Mouse (Mus musculus): ENCODE measurements around the gene Actr10. TPM values are rescaled to one million over a fixed set of nuclear protein-coding genes. Genes with fewer than 3 reads are reported as not detected.

Actr10 gene
- polyA plus RNA-seq, 1 experiment from 2014 or later = 181 TPM

DNA sequence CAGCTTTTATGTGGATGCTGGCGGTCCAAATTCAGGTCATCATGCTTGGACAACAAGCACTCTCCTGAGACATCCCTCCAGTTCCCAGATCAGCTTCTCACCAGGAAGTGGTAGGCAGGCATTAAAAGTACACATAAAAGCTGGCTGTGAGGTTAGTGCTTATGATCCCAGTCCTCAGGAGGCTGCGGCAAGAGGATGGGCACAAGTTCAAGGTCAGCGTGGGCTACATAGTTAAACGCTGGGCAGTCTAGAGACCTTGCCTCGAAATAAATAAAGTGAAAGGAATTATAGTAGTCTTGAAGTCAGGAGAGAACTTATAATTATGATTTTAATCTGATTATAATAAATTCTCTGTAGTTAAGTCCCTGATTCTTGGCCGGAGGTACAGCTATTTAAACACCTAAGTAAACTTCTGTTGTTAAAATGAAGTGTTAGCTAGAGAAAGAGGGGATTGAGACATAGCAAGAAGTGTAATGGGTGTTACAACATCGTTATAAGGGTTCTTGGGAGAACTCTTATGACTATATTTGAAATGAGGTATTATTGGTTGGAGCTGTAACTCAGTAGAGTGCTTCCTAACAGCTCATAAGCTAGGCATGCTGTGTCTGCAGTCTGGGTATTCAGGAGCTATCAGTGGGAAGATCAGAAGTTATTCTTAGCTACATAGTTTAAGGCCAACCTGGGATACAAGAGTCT, 47.3 kb downstream of the Actr10 start:
- no peaks in the 10 kb centered on the region for H3K9me3 ChIP-seq (ENCODE audit: control insufficient read depth)
- H3K4me1 ChIP-seq (replicated peaks; ENCODE audit: control insufficient read depth, insufficient read depth, low read length) = no peaks in the 10 kb centered on the region
- H3K27ac ChIP-seq (ENCODE audit: low read depth, low read length) = no peak overlapping the region
- no peaks in the 10 kb centered on the region for H3K27me3 ChIP-seq (replicated peaks; ENCODE audit: control insufficient read depth, insufficient read depth, low read length)
- no peak overlapping the region for H3K4me2 ChIP-seq (replicated peaks; ENCODE audit: low read depth)
- 90% methylated on average over 7 of the region's 7 CpGs for WGBS
- H3K9ac ChIP-seq (ENCODE audit: low read depth, low read length) = no peak overlapping the region
- no peak for ATAC-seq
- no peak overlapping the region for H3K4me3 ChIP-seq (ENCODE audit: low read depth, low read length)
- H3K36me3 ChIP-seq (ENCODE audit: control insufficient read depth, insufficient read depth) = peaks cover 66% of the 10 kb centered on the region
- TF ChIP-seq CTCF (IDR thresholded peaks at IDR 0.05; ENCODE audit: low read depth) = no peak

DNA sequence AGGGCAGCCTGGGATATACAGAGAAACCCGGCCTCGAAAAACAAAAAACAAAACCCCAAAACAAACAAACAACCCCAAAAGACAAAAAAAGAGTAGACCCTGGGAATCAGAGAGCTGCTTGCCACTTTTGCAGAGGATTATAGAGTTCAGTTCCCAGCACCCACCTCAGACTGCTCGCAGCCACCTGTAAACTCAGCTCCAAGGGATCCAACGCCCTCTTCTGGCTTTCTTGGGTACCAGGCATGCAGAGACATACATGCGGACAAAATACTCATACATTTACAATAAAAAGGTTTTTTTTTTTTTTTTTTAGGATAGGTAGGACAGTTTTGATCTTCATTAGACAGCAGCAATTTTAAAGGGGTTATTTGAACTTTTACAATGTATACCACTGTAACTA, 59.6 kb downstream of the Actr10 start:
- H3K36me3 ChIP-seq (ENCODE audit: control insufficient read depth, insufficient read depth) = peaks cover 32% of the 10 kb centered on the region
- no peak for ATAC-seq
- no peak overlapping the region for H3K4me3 ChIP-seq (ENCODE audit: low read depth, low read length)
- no peak overlapping the region for H3K4me2 ChIP-seq (replicated peaks; ENCODE audit: low read depth)
- no peak overlapping the region for H3K27ac ChIP-seq (ENCODE audit: low read depth, low read length)
- no peaks in the 10 kb centered on the region for H3K27me3 ChIP-seq (replicated peaks; ENCODE audit: control insufficient read depth, insufficient read depth, low read length)
- peak; percentile 17; the same call in 1 of the 2 replicates for TF ChIP-seq CTCF (IDR thresholded peaks at IDR 0.05; ENCODE audit: low read depth)
- H3K9ac ChIP-seq (ENCODE audit: low read depth, low read length) = no peak overlapping the region
- no peaks in the 10 kb centered on the region for H3K9me3 ChIP-seq (ENCODE audit: control insufficient read depth)
- H3K4me1 ChIP-seq (replicated peaks; ENCODE audit: control insufficient read depth, insufficient read depth, low read length) = no peaks in the 10 kb centered on the region
- WGBS = 91% methylated on average over 5 of the region's 5 CpGs

DNA sequence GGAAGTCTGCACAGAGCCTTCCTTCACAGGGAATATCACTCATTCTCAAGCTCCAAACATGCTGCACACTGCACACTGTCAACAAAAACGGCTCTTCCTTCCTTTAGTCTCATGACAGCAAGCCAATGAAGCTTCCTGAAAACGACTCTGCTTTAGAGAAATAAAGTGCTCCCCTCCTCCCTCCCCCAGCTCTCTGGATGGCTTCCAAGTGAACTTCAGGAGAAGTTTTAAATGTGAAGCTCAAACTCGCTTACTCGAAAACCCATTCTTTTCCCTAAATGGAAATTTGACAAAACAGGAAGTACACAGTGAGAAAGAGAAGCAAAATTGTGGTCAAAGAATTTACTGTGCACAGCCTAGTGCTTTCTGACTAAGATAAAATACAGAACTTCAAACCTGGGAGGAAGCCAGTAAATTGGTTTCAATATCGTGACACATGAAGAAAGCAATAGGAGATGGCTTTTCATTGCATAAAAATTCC, 61.8 kb downstream of the Actr10 start:
- Histone ChIP-seq H3K9me3 (ENCODE audit: control insufficient read depth) (no peaks in the 10 kb centered on the region), H3K4me3 (ENCODE audit: low read depth, low read length) (no peak overlapping the region), H3K4me2 (replicated peaks; ENCODE audit: low read depth) (no peak overlapping the region; the same call in 1 of the 2 replicates), H3K4me1 (replicated peaks; ENCODE audit: control insufficient read depth, insufficient read depth, low read length) (no peaks in the 10 kb centered on the region), H3K27ac (ENCODE audit: low read depth, low read length) (no peak overlapping the region), H3K36me3 (ENCODE audit: control insufficient read depth, insufficient read depth) (peaks cover 27% of the 10 kb centered on the region), H3K9ac (ENCODE audit: low read depth, low read length) (no peak overlapping the region), H3K27me3 (replicated peaks; ENCODE audit: control insufficient read depth, insufficient read depth, low read length) (no peaks in the 10 kb centered on the region)
- TF ChIP-seq CTCF (IDR thresholded peaks at IDR 0.05; ENCODE audit: low read depth) = no peak
- ATAC-seq = no peak
- WGBS = 31% methylated on average over 5 of the region's 5 CpGs

DNA sequence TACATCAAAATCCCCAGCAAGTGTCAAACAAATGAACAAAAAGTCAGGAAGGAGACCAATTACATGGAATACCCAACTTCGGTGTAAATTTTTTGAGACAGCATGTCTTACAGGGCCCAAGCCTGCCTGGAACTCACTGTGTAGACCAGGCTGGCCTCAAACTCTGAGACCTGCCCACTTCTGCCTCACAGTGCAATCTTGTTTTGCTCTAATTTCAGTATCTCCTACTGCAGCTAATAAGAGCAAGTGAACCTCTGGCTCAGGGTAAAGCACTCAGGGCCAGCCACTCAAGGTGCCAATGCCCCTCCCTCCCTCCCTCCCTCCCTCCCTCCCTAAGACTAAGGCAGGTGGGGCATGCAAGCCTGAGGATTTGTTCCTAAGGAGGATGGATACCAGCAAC, 62.7 kb downstream of the Actr10 start:
- Histone ChIP-seq H3K4me1 (replicated peaks; ENCODE audit: control insufficient read depth, insufficient read depth, low read length) (no peaks in the 10 kb centered on the region), H3K9ac (ENCODE audit: low read depth, low read length) (no peak overlapping the region), H3K4me3 (ENCODE audit: low read depth, low read length) (no peak overlapping the region), H3K9me3 (ENCODE audit: control insufficient read depth) (no peaks in the 10 kb centered on the region), H3K4me2 (replicated peaks; ENCODE audit: low read depth) (no peak overlapping the region), H3K27me3 (replicated peaks; ENCODE audit: control insufficient read depth, insufficient read depth, low read length) (no peaks in the 10 kb centered on the region), H3K36me3 (ENCODE audit: control insufficient read depth, insufficient read depth) (peaks cover 33% of the 10 kb centered on the region), H3K27ac (ENCODE audit: low read depth, low read length) (no peak overlapping the region; the same call in 1 of the 2 replicates)
- no peak for ATAC-seq
- TF ChIP-seq CTCF (IDR thresholded peaks at IDR 0.05; ENCODE audit: low read depth) = no peak
- WGBS = 78% methylated on average over 1 of the region's 1 CpGs

DNA sequence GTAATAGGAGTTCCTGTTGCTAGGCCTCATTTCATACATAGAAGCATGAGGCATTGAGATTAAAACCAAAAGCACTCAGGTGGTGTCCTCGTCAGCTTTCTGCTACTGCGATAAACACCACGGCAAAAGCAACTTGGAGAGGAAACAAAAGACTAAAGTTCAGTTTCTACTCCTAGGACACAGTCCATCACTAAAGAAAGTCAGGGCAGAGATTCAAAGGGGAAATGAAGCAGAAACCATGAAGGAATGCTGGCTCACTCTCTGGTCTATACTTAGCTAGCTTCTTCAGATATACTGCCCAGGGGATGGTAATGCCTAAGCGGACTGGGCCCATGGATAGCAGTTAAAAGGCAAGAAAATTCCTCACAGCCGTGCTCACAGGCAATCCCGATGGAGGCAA, 63.8 kb downstream of the Actr10 start:
- Histone ChIP-seq H3K4me2 (replicated peaks; ENCODE audit: low read depth) (no peak overlapping the region), H3K9ac (ENCODE audit: low read depth, low read length) (no peak overlapping the region), H3K9me3 (ENCODE audit: control insufficient read depth) (no peaks in the 10 kb centered on the region), H3K4me1 (replicated peaks; ENCODE audit: control insufficient read depth, insufficient read depth, low read length) (no peaks in the 10 kb centered on the region), H3K4me3 (ENCODE audit: low read depth, low read length) (no peak overlapping the region), H3K27me3 (replicated peaks; ENCODE audit: control insufficient read depth, insufficient read depth, low read length) (no peaks in the 10 kb centered on the region), H3K27ac (ENCODE audit: low read depth, low read length) (0 out of 2 replicates have a peak overlapping the region, but pooled peaks have one; percentile 46), H3K36me3 (ENCODE audit: control insufficient read depth, insufficient read depth) (peaks cover 34% of the 10 kb centered on the region)
- TF ChIP-seq CTCF (IDR thresholded peaks at IDR 0.05; ENCODE audit: low read depth) = no peak
- WGBS = 66% methylated on average over 6 of the region's 6 CpGs
- ATAC-seq = no peak

DNA sequence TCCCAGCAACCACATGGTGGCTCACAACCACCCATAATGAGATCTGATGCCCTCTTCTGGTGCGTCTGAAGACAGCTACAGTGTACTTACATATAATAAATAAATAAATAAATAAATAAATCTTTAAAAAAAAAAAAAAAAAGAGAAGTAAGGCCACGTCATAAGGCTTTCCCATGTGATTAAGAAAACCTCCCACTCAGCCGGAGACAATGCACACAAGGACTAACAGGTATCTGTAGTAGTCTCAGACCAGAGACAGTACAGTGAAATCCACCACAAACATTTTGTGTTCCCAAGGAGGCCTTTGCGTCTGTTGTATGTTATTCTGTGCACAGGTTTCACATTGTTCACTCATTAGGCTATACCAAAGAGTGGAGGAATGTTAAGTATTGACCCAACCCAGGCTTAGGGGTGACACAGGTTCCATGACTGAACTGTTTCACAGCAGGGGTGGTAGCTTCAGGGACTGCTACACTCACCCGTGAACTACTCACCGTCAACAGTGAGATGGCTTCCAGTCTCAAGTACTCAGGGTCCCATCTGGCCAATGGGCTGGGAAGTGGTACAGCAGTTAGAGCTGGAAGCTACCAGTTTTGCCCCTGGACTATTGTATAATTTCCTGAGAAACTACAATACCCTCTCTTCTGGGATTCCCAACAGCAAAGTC, 66.2 kb downstream of the Actr10 start:
- ATAC-seq = no peak
- Histone ChIP-seq H3K4me2 (replicated peaks; ENCODE audit: low read depth) (no peak overlapping the region), H3K36me3 (ENCODE audit: control insufficient read depth, insufficient read depth) (peaks cover 43% of the 10 kb centered on the region), H3K9ac (ENCODE audit: low read depth, low read length) (no peak overlapping the region), H3K27me3 (replicated peaks; ENCODE audit: control insufficient read depth, insufficient read depth, low read length) (no peaks in the 10 kb centered on the region), H3K4me3 (ENCODE audit: low read depth, low read length) (no peak overlapping the region), H3K4me1 (replicated peaks; ENCODE audit: control insufficient read depth, insufficient read depth, low read length) (no peaks in the 10 kb centered on the region), H3K9me3 (ENCODE audit: control insufficient read depth) (no peaks in the 10 kb centered on the region), H3K27ac (ENCODE audit: low read depth, low read length) (no peak overlapping the region)
- WGBS = 84% methylated on average over 5 of the region's 6 CpGs
- TF ChIP-seq CTCF (IDR thresholded peaks at IDR 0.05; ENCODE audit: low read depth) = no peak
